Comparison of ENCODE assay signal across 10 mouse cellular contexts in the genomic region with DNA sequence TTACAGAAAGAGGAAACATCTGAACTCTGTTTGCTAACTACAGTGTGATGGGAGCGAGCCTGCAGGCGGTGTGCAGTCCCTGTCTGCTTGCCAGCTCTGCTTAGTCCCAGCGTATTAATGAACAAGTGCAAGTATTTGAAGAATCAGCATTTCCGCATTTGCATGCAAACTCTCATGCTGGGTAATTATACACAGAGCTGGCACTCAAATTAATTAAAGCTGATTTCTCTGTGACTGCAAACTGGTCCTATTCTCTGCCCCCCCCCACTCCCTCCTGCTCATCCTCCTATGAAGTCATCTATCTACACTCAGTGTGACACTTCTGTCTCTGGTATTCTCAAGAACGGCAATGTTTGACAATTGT.
DNase-seq lines count a peak whose midpoint lies in the region; ATAC-seq lines count a peak whose summit lies in the region.
"Had no signal": no experiment of that assay in that cellular context is flagged by ENCODE, and none has a peak within 500 bp of the region (broad histone marks: within the 10 kb centered on the region; RNA-seq: fewer than 3 reads in every experiment).

No protein-coding gene starts in this region.

- no peak overlapping the region for H3K27ac ChIP-seq in lung, embryonic 16.5 days (ENCODE audit: low read length)
- H3K27ac ChIP-seq: liver, embryonic 15.5 days had no signal

- peak; percentile 53 to 60 for DNase-seq in cerebellum, postnatal 10 days
- no peak for DNase-seq in cerebellum, adult 9-10 months
- no peak for DNase-seq in lung, adult 18-20 months
- DNase-seq in kidney, postnatal 10 days = peak; percentile 59
- DNase-seq in retina, embryonic 14.5 days (ENCODE audit: low spot score) = peak; percentile 63
- DNase-seq in left cerebral cortex, adult 9 months (ENCODE audit: low spot score in 2 of 2) = no peak
- DNase-seq: thymus, postnatal 14 days had no signal

- ATAC-seq in lung, embryonic 16.5 days (ENCODE audit: low read depth) = peak; percentile 55; the same call in 1 of the 2 replicates
- no peak for ATAC-seq in granulocyte monocyte progenitor cell, adult 5-6 weeks (replicated peaks; ENCODE audit: poor library complexity, severe bottlenecking)

- H3K4me1 ChIP-seq in lung, embryonic 16.5 days (replicated peaks; ENCODE audit: control insufficient read depth, insufficient read depth, low read length) = peaks cover 10% of the 10 kb centered on the region; the same call in 1 of the 2 replicates
- H3K4me1 ChIP-seq: liver, embryonic 15.5 days had no signal

- no peak overlapping the region for H3K9ac ChIP-seq in lung, embryonic 16.5 days (ENCODE audit: low read length)
- H3K9ac ChIP-seq: liver, embryonic 15.5 days had no signal

- 41% methylated on average over 5 of the region's 5 CpGs for WGBS in lung, embryonic 16.5 days

- H3K27me3 ChIP-seq in lung, embryonic 16.5 days (ENCODE audit: control insufficient read depth, insufficient read depth, low read depth, low read length) = no peaks in the 10 kb centered on the region
- H3K27me3 ChIP-seq: liver, embryonic 15.5 days had no signal

- H3K4me2 ChIP-seq in lung, embryonic 16.5 days (ENCODE audit: low read depth, low read length) = peak overlapping the region; percentile 25
- H3K4me2 ChIP-seq: liver, embryonic 15.5 days had no signal

- no peaks in the 10 kb centered on the region for H3K9me3 ChIP-seq in lung, embryonic 16.5 days (ENCODE audit: control insufficient read depth, low read length)
- H3K9me3 ChIP-seq: liver, embryonic 15.5 days had no signal

- no peaks in the 10 kb centered on the region for H3K36me3 ChIP-seq in lung, embryonic 16.5 days (ENCODE audit: control insufficient read depth, insufficient read depth, low read length)
- H3K36me3 ChIP-seq: liver, embryonic 15.5 days had no signal

- H3K4me3 ChIP-seq in lung, embryonic 16.5 days (ENCODE audit: low read length) = no peak overlapping the region
- H3K4me3 ChIP-seq: liver, embryonic 15.5 days had no signal

Comparison
In these comparisons a context has a peak if more than half of its experiments do, and no peak if none do; other contexts are left out.
1. DNase-seq: peak in cerebellum, postnatal 10 days (2 of 2), kidney, postnatal 10 days (single experiment) and retina, embryonic 14.5 days (single experiment); none in cerebellum, adult 9-10 months (single experiment), lung, adult 18-20 months (0 of 2) and left cerebral cortex, adult 9 months (0 of 2).